Mouse (Mus musculus): ENCODE measurements at regions not wholly inside any gene's neighbourhood (a gene's known extent, or its start where the extent isn't known, plus 50 kb on each side); places are given as distances from the start of the nearest gene placed in this dataset.

DNA sequence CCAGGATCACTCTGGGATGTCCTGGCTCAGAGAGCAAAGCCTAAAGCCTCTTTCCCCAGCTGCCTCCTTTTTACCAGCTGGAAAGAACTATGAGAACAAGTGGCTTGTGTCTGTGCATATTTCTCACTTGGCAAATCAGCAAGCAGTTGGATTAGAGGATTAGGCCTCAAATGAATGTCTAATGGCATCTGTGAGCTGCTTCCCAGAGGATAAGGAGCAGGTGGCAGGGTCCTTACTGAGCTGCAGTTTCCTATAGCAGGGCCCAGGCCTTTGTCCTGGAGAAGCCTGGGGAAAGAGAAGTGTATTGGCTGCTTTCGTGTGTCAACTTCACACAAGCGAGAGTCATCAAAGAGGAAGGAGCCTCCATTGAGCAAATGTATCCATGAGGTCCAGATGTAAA, 59.1 kb upstream of the Hs3st2 start:
- H3K4me1 ChIP-seq (ENCODE audit: control insufficient read depth, insufficient read depth, low read length), result peaks cover 13% of the 10 kb centered on the region
- H3K4me3 ChIP-seq (ENCODE audit: insufficient read depth, low read length), result no peak overlapping the region
- 0 out of 2 replicates have a peak overlapping the region, but pooled peaks have one; percentile 20 for H3K27ac ChIP-seq (ENCODE audit: insufficient read depth, low read depth, low read length)
- TF ChIP-seq POLR2A (IDR thresholded peaks at IDR 0.05; ENCODE audit: borderline replicate concordance, low read depth, low read length), result no peak
- TF ChIP-seq CTCF (IDR thresholded peaks at IDR 0.05; ENCODE audit: low read depth, low read length), result no peak

DNA sequence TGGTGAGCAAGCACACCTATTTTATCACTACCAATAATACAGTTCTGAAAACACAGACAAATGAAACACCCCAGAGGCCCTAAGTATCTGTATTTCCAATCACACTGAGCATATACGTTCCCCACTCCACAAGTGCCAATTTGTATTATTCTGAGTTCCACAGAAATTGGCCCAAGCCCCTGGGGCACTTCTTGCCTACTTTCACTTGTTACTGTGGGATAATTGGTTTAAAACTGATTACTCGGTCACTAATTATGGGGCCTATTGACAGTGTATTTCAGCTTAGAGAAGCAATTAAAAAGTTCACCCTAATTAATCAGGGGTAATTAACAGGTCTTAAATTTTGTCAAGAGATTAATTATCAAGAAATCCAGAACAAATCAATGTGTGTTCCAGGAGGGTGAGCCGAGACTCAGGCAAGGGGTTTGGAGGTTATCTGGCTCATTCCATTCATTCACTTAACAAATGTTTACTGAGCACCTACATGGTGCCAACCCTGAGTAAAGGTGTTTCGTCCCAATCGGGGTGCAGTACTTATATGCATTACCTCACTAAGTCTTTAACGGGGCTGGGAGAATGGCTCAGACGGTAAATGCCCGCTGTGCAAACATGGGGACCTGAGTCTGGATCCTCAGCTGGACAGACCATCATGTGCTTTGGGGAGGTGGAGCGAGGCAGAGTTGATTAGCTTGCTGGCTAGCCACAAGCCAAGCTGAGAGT, 56.1 kb upstream of the Hs3st2 start:
- peaks cover 13% of the 10 kb centered on the region for H3K4me1 ChIP-seq (ENCODE audit: control insufficient read depth, insufficient read depth, low read length)
- no peak overlapping the region for H3K4me3 ChIP-seq (ENCODE audit: insufficient read depth, low read length)

DNA sequence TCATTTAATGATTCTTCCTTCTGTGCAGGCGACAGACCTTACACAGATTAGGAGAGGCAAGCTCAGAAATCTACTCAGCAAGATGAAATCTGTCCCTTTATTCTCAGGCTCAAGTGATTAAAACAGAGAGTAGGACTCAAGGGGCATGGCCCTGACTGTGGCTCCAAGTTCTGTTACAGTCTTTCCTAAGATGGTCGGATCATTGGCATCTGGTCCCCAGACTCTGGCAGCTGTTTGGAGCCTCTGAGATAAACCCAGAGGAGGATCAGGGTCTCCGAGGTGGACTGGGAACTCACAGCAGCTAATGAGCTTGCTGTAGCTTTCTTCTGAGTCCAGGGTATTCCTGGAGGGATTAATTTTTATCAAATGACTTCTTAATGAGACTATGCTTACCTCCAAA, 51.7 kb upstream of the Hs3st2 start:
- TF ChIP-seq POLR2A (IDR thresholded peaks at IDR 0.05; ENCODE audit: borderline replicate concordance, low read depth, low read length) (no peak), CTCF (IDR thresholded peaks at IDR 0.05; ENCODE audit: low read depth, low read length) (no peak)
- Histone ChIP-seq H3K4me3 (ENCODE audit: insufficient read depth, low read length) (no peak overlapping the region), H3K4me1 (ENCODE audit: control insufficient read depth, insufficient read depth, low read length) (no peaks in the 10 kb centered on the region), H3K27ac (ENCODE audit: insufficient read depth, low read depth, low read length) (no peak overlapping the region)

More for the DNA sequence above, 56.1 kb upstream of the Hs3st2 start:
- H3K27ac ChIP-seq (ENCODE audit: insufficient read depth, low read depth, low read length), result no peak overlapping the region
- TF ChIP-seq CTCF (IDR thresholded peaks at IDR 0.05; ENCODE audit: low read depth, low read length) (no peak), POLR2A (IDR thresholded peaks at IDR 0.05; ENCODE audit: borderline replicate concordance, low read depth, low read length) (no peak)
